Mouse (Mus musculus) stomach, embryonic 16.5 days (tissue): ENCODE data around the gene Sh3pxd2a. TPM values are rescaled to one million over a fixed set of nuclear protein-coding genes. Genes with fewer than 3 reads are reported as not detected.

Experiments
- ATAC-seq: fragments of 200-750 bp; cut with Nextera tagmentation; 2 replicates; pipeline ENCODE4 v1.8.0; 2017; ENCODE audit warnings: moderate number of reproducible peaks, moderate TSS enrichment; ENCODE audit not compliant: insufficient read depth, low FRiP score
- H3K27ac ChIP-seq: fragments of 300-500 bp; sonication (generic); 2 replicates; pipeline ENCODE4 v1.5.1; 2014; ENCODE audit warnings: low read length
- H3K27me3 ChIP-seq: fragments of 300-500 bp; sonication (generic); 2 replicates; pipeline ENCODE4 v1.6.1; 2014; ENCODE audit warnings: low read length, control low read depth, mixed read lengths; ENCODE audit not compliant: control insufficient read depth, insufficient read depth
- H3K36me3 ChIP-seq: fragments of 300-500 bp; sonication (generic); 2 replicates; pipeline ENCODE4 v1.6.1; 2014; ENCODE audit warnings: low read length; ENCODE audit not compliant: control insufficient read depth, insufficient read depth
- H3K4me1 ChIP-seq: fragments of 300-500 bp; sonication (generic); 2 replicates; pipeline ENCODE4 v1.6.1; 2014; ENCODE audit warnings: low read length, control low read depth, mixed read lengths; ENCODE audit not compliant: control insufficient read depth, insufficient read depth
- H3K4me2 ChIP-seq: fragments of 300-500 bp; sonication (generic); 2 replicates; pipeline ENCODE4 v1.6.1; 2014; ENCODE audit warnings: low read depth, low read length, mixed read lengths
- H3K4me3 ChIP-seq: fragments of 300-500 bp; sonication (generic); replicated peaks from 2 replicates; pipeline ENCODE4 v1.5.1; 2014; ENCODE audit warnings: mild to moderate bottlenecking, low read length
- H3K9ac ChIP-seq: fragments of 300-500 bp; sonication (generic); 2 replicates; pipeline ENCODE4 v1.6.1; 2014; ENCODE audit warnings: low read length
- H3K9me3 ChIP-seq: fragments of 300-500 bp; sonication (generic); replicated peaks from 2 replicates; pipeline ENCODE4 v1.6.1; 2016; ENCODE audit warnings: low read length, control low read depth; ENCODE audit not compliant: control insufficient read depth
- WGBS: fragments of 180-500 bp; shearing (Covaris S2); extraction: QIAGEN DNeasy Blood & Tissue Kit; methylation state at CpG from one replicate; pipeline ENCODE4 v1.1.7; 2014; 5-methylcytosine and 5-hydroxymethylcytosine counted together
- polyA plus RNA-seq: library from polyadenylated mRNA; unstranded; fragments of >200 nt; fragmentation: Nextera tagmentation; extraction: Ambion mirVana; gene quantifications from 2 replicates; pipeline ENCODE4 v1.2.1, GENCODE M21; 2015

Sh3pxd2a gene
- polyA plus RNA-seq, 1 experiment from 2014 or later = 6.6 TPM

- no peak for ATAC-seq
- H3K4me2 ChIP-seq = no peak overlapping the region
- WGBS = 69% methylated on average over 3 of the region's 3 CpGs
- no peaks in the 10 kb centered on the region; the same call in 1 of the 2 replicates for H3K9me3 ChIP-seq
- no peak overlapping the region for H3K9ac ChIP-seq
- H3K4me1 ChIP-seq = peaks cover 2% of the 10 kb centered on the region; the same call in 1 of the 2 replicates
- H3K36me3 ChIP-seq = 0 out of 2 replicates have a peak, but pooled peaks cover 3% of the 10 kb centered on the region
- H3K27ac ChIP-seq = no peak overlapping the region
- H3K27me3 ChIP-seq = no peaks in the 10 kb centered on the region
- no peak overlapping the region for H3K4me3 ChIP-seq
These were observed 106.9 kb downstream of the Sh3pxd2a start for GRCm38 (mm10) chr19:47357297-47357696.

GRCm38 (mm10) chr19:47356188-47356857 lies 107.9 kb downstream of the Sh3pxd2a start:
- Histone ChIP-seq H3K27ac (no peak overlapping the region), H3K9ac (no peak overlapping the region), H3K4me3 (no peak overlapping the region), H3K36me3 (0 out of 2 replicates have a peak, but pooled peaks cover 3% of the 10 kb centered on the region), H3K4me1 (peaks cover 2% of the 10 kb centered on the region; the same call in 1 of the 2 replicates), H3K27me3 (no peaks in the 10 kb centered on the region), H3K4me2 (no peak overlapping the region), H3K9me3 (no peaks in the 10 kb centered on the region; the same call in 1 of the 2 replicates)
- peak; percentile 72; the same call in 1 of the 2 replicates for ATAC-seq
- 12% methylated on average over 4 of the region's 6 CpGs for WGBS

GRCm38 (mm10) chr19:47354456-47354855 lies 109.7 kb downstream of the Sh3pxd2a start:
- no peak overlapping the region for H3K4me2 ChIP-seq
- H3K36me3 ChIP-seq = 0 out of 2 replicates have a peak, but pooled peaks cover 3% of the 10 kb centered on the region
- H3K9ac ChIP-seq = no peak overlapping the region
- no peak overlapping the region for H3K4me3 ChIP-seq
- no peaks in the 10 kb centered on the region; the same call in 1 of the 2 replicates for H3K9me3 ChIP-seq
- H3K27me3 ChIP-seq = no peaks in the 10 kb centered on the region
- 88% methylated on average over 8 of the region's 8 CpGs for WGBS
- no peak for ATAC-seq
- H3K4me1 ChIP-seq = no peaks in the 10 kb centered on the region
- H3K27ac ChIP-seq = no peak overlapping the region

- WGBS = 65% methylated on average over 8 of the region's 8 CpGs
- Histone ChIP-seq H3K9me3 (no peaks in the 10 kb centered on the region; the same call in 1 of the 2 replicates), H3K4me2 (no peak overlapping the region), H3K9ac (no peak overlapping the region), H3K36me3 (0 out of 2 replicates have a peak, but pooled peaks cover 3% of the 10 kb centered on the region), H3K27ac (no peak overlapping the region), H3K4me1 (peaks cover 15% of the 10 kb centered on the region), H3K4me3 (no peak overlapping the region), H3K27me3 (no peaks in the 10 kb centered on the region)
- peak; percentile 41 for ATAC-seq
These were observed 115.2 kb downstream of the Sh3pxd2a start for GRCm38 (mm10) chr19:47349043-47349442.

- WGBS = 78% methylated on average over 14 of the region's 14 CpGs
- no peaks in the 10 kb centered on the region for H3K27me3 ChIP-seq
- H3K9me3 ChIP-seq = no peaks in the 10 kb centered on the region
- ATAC-seq = no peak
- H3K36me3 ChIP-seq = no peaks in the 10 kb centered on the region
- no peak overlapping the region for H3K4me3 ChIP-seq
- H3K4me1 ChIP-seq = peaks cover 19% of the 10 kb centered on the region
- H3K27ac ChIP-seq = no peak overlapping the region
- H3K4me2 ChIP-seq = no peak overlapping the region
- no peak overlapping the region for H3K9ac ChIP-seq
These were observed 115.7 kb downstream of the Sh3pxd2a start for GRCm38 (mm10) chr19:47348395-47349016.

GRCm38 (mm10) chr19:47347021-47347643 lies 117.1 kb downstream of the Sh3pxd2a start:
- no peak overlapping the region for H3K27ac ChIP-seq
- H3K4me1 ChIP-seq = peaks cover 28% of the 10 kb centered on the region
- H3K9ac ChIP-seq = 0 out of 2 replicates have a peak overlapping the region, but pooled peaks have one; percentile 1
- H3K4me3 ChIP-seq = no peak overlapping the region
- no peak for ATAC-seq
- 64% methylated on average over 7 of the region's 7 CpGs for WGBS
- no peak overlapping the region for H3K4me2 ChIP-seq
- H3K36me3 ChIP-seq = no peaks in the 10 kb centered on the region
- H3K27me3 ChIP-seq = 0 out of 2 replicates have a peak, but pooled peaks cover 5% of the 10 kb centered on the region
- H3K9me3 ChIP-seq = no peaks in the 10 kb centered on the region

- Histone ChIP-seq H3K9ac (no peak overlapping the region), H3K27ac (no peak overlapping the region), H3K9me3 (no peaks in the 10 kb centered on the region), H3K27me3 (0 out of 2 replicates have a peak, but pooled peaks cover 5% of the 10 kb centered on the region), H3K4me1 (peaks cover 28% of the 10 kb centered on the region), H3K4me3 (no peak overlapping the region), H3K36me3 (no peaks in the 10 kb centered on the region), H3K4me2 (no peak overlapping the region)
- 58% methylated on average over 8 of the region's 8 CpGs for WGBS
- ATAC-seq = no peak
These were observed 117.6 kb downstream of the Sh3pxd2a start for GRCm38 (mm10) chr19:47346606-47347005.

- no peaks in the 10 kb centered on the region for H3K9me3 ChIP-seq
- no peak overlapping the region for H3K4me2 ChIP-seq
- no peak overlapping the region for H3K9ac ChIP-seq
- H3K36me3 ChIP-seq = no peaks in the 10 kb centered on the region
- WGBS = 47% methylated on average over 6 of the region's 6 CpGs
- peaks cover 28% of the 10 kb centered on the region for H3K4me1 ChIP-seq
- H3K4me3 ChIP-seq = no peak overlapping the region
- no peak for ATAC-seq
- H3K27me3 ChIP-seq = 0 out of 2 replicates have a peak, but pooled peaks cover 5% of the 10 kb centered on the region
- H3K27ac ChIP-seq = no peak overlapping the region
These were observed 118.2 kb downstream of the Sh3pxd2a start for GRCm38 (mm10) chr19:47345851-47346568.
